Mouse (Mus musculus) embryonic stem cell, embryonic (primary cell): ENCODE results near the gene Lrrc51.

Experiments
- CTCF ChIA-PET, 4 experiments: fragments of 300-600 bp in 2 of 4; fragments of 350-600 bp in 2 of 4; sonication (Branson Sonifier 250); formaldehyde crosslinking; loops; one replicate each; lab custom pipeline; 2022; ENCODE audit warnings: inconsistent platforms in 2 of 4; lab: Charles Lee
- POLR2A ChIA-PET, 4 experiments: fragments of 300-600 bp in 2 of 4; fragments of 350-600 bp in 2 of 4; sonication (Branson Sonifier 250); formaldehyde crosslinking; loops; one replicate each; lab custom pipeline; 2022; ENCODE audit warnings: antibody characterized with exemption in 4 of 4, inconsistent platforms in 1 of 4; lab: Charles Lee

Gene Lrrc51

GRCm38 (mm10) chr7:101933751-101934240, at the start of gene Lrrc51, which contains the start of gene Numa1:
Gene Lrrc51 (minus strand): TSS chr7:101933895.
Gene Numa1 (plus strand): TSS chr7:101934111.
- CTCF ChIA-PET, result no interaction called here
- POLR2A ChIA-PET, result interaction anchor here in 2 of 4 experiments (0.6 to 1.5 kb wide), 9 partner anchors 11 to 1072 kb away, joined by 3 to 5 read pairs (median 3); partner anchors contain the start of genes Rnf121 (in 1 of the 2), Xndc1 (in 1 of the 2) and Xntrpc (in 1 of the 2)

GRCm38 (mm10) chr7:101982735-101983134, 49.0 kb upstream of the Lrrc51 start:
- CTCF ChIA-PET, result interaction anchor here in 2 of 4 experiments (0.6 to 4.8 kb wide), 4 partner anchors 16 to 65 kb away, joined by 3 to 28 read pairs (median 6); no protein-coding TSS in a partner anchor
- POLR2A ChIA-PET, result interaction anchor here in 2 of 4 experiments (0.9 to 1.2 kb wide), 5 partner anchors 12 to 98 kb away, joined by 3 read pairs; no protein-coding TSS in a partner anchor

DNA sequence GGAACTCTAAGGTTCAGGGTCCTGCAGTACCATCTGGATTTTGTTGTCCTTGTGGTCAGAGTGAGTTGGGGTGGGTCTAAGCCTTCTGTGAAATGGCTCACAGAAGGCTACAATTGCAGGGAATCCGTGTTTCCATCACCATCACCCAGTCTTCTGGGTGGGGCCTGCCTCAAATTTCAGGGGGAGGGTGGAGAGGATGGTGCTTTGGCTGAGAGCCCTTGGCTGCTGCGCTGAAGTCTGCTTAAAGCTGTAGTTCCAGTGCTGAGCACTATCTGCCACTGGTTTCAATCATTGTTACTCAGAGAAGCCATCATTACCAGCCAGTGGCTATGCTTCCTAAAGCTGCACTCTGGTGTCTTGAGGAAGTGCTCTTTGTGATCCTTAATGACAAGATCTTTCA, 40.8 kb upstream of the Lrrc51 start:
- CTCF ChIA-PET, result interaction anchor here in 1 of 4 experiments (1.6 kb wide), 1 partner anchor 24 kb away, joined by 4 read pairs; no protein-coding TSS in a partner anchor

GRCm38 (mm10) chr7:101973730-101974129, 40.0 kb upstream of the Lrrc51 start:
- POLR2A ChIA-PET, result interaction anchor here in 2 of 4 experiments (0.6 to 1.1 kb wide), 5 partner anchors 9 to 73 kb away, joined by 3 to 5 read pairs (median 4); no protein-coding TSS in a partner anchor

More for the DNA sequence above, 40.8 kb upstream of the Lrrc51 start:
- POLR2A ChIA-PET, result interaction anchor here in 2 of 4 experiments (0.8 to 1.7 kb wide), 4 partner anchors 9 to 22 kb away, joined by 3 to 4 read pairs (median 4); no protein-coding TSS in a partner anchor

DNA sequence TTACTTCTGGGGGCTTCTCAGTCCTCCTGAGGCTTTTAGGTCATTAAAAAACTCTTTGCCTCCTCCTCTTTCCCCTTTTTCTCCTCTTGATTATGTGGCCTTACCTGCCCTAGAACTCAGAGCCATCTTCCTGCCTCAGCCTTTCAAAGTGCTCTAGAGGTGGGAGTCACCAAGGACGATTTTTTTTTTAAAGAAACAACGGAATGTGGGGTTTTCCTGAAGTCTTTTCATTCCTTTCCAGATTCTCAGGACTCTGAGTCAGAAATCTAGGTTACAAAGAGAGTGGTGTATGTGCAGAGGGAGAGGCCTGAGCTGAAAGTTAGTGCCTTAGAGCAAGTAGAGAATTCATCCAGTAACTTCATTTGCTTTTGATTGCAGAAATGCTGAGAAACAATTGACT, 38.0 kb upstream of the Lrrc51 start:
- POLR2A ChIA-PET, result interaction anchor here in 2 of 4 experiments (0.6 to 1.3 kb wide), 4 partner anchors 12 to 473 kb away, joined by 3 read pairs; partner anchors contain the start of gene Phox2a (in 1 of the 2)
- CTCF ChIA-PET, result interaction anchor here in 1 of 4 experiments (0.7 kb wide), 1 partner anchor 468 kb away, joined by 3 read pairs; no protein-coding TSS in a partner anchor

More at GRCm38 (mm10) chr7:101973730-101974129, 40.0 kb upstream of the Lrrc51 start:
- CTCF ChIA-PET, result interaction anchor here in 1 of 4 experiments (1.6 kb wide), 1 partner anchor 25 kb away, joined by 4 read pairs; no protein-coding TSS in a partner anchor

DNA sequence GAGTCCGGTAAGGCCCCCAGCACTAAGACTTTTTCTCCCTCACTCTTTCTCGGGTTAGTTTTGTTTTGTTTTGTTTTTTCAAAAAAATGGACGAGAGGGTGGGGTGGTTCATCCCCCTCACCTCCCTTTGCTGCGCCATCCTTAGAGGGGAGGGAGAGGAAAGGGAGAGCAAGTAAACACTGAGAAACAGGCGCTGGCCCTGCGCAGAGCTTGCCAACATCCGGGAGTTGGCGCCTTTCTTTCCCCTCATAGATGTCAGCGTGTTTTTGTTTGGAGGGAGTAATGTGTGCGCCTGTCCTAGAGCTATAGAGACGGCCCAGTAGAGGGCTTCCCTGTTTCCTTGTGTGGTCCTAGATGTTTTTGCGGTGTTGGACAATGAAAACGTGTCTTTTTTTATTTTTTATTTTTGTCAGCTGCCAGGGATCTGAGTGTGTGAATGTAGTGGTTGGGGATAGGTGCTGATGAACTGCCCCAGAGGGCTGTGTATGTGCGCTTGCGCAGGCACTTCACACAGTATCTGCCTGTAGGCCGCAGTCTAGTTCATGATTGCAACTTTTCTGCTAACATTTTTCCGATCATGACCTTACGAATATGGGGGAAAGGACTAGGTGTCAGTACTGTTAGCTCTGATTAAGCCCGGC, 37.2 kb upstream of the Lrrc51 start:
- CTCF ChIA-PET, result interaction anchor here in 3 of 4 experiments (0.6 to 1.5 kb wide), 3 partner anchors 28 to 119 kb away, joined by 3 to 5 read pairs (median 4); no protein-coding TSS in a partner anchor
- POLR2A ChIA-PET, result interaction anchor here in 3 of 4 experiments (0.6 to 2.8 kb wide), 18 partner anchors 10 to 967 kb away, joined by 3 to 9 read pairs (median 3); partner anchors contain the start of genes Clpb (in 1 of the 3), Phox2a (in 1 of the 3), Rnf121 (in 1 of the 3) and Xndc1 (in 1 of the 3)

DNA sequence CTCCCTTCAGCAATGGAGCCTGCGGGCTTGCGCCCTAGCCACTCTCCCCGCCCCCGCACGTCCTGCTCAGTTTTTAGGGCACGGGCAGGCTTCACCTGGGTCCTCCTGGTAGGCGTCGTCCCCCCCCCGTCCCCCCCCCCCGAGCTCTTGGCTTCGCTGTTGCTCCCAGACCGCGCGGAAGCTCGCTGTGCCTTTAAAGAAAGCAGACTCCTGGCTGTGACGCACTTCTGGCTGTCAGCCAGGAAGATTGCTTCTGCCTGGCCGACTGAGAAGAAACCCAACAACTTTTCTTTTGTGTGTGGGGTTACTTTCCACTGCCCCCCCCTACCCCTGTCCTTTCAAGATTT, 36.7 kb upstream of the Lrrc51 start:
- ChIA-PET POLR2A (interaction anchor here in 3 of 4 experiments (0.6 to 2.8 kb wide), 27 partner anchors 9 to 967 kb away, joined by 3 to 9 read pairs (median 3); partner anchors contain the start of genes Clpb (in 1 of the 3), Phox2a (in 1 of the 3), Rnf121 (in 1 of the 3) and Xndc1 (in 1 of the 3)), CTCF (interaction anchor here in 3 of 4 experiments (0.6 to 1.5 kb wide), 6 partner anchors 28 to 304 kb away, joined by 3 to 5 read pairs (median 4); no protein-coding TSS in a partner anchor)

DNA sequence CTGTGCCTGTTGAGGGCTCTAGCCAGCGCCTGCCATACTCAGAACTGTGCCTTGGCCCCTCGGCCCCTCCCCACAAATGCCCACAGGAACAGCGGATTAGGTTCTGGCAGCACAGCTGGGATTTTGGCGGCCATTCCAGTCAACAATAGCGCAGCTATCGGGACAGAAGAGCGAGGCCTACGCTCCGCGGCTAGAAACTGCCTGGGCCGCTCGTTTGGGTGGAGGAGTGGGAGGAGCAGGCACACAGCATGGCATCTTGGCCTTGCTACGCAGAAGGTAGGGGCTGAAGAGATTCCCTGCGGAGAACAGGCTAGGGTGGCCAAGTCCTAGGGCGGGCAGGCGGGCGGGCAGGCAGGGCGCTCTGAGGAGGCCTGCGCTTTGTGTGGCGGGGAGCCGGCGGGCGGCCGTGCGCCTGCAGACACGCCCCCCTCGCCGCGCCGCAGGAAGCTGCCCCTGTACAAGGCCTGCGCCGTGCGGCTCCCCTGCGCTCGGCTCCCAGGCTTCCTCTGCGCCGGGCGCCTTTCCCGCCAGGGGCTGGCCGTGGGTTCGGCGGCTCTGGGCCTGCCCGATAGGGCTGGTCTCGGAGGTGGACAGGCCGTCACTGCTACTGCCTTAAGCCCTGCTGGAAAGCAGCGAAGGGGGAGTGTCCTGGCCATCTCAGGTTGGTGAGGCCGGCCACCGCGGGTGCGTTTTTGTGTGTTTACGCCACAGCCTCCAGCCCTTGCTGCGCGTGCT, 36.2 kb upstream of the Lrrc51 start:
- ChIA-PET CTCF (interaction anchor here in 3 of 4 experiments (0.6 to 1.5 kb wide), 6 partner anchors 29 to 303 kb away, joined by 3 to 5 read pairs (median 4); no protein-coding TSS in a partner anchor), POLR2A (interaction anchor here in 3 of 4 experiments (0.5 to 2.8 kb wide), 26 partner anchors 9 to 966 kb away, joined by 3 to 9 read pairs (median 4); partner anchors contain the start of genes Clpb (in 1 of the 3), Rnf121 (in 1 of the 3), Xndc1 (in 1 of the 3) and Xntrpc (in 1 of the 3))

DNA sequence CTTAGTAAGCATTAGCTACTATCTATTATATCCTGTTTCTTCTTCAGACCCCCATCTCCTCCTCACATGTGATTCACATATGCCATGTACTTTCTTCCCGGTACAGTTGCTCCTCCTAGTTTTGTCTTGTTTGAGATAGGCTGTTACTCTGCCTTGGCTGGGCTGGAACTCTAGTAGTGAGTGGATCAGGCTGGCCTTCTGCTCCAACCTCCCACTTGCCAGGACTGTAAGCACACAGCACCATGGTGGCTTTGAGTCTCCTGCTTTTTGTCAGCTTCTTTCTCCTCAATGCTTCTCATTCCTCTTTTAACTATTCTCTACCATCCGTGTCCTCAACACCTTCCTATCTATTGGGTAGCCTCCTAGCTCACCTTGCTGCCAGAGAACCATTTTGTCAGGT, 35.1 kb upstream of the Lrrc51 start:
- ChIA-PET CTCF (interaction anchor here in 1 of 4 experiments (0.9 to 1.5 kb wide), 3 partner anchors 30 to 151 kb away, joined by 3 to 6 read pairs (median 3); partner anchors contain the start of gene Phox2a), POLR2A (interaction anchor here in 3 of 4 experiments (0.6 to 2.8 kb wide), 14 partner anchors 8 to 139 kb away, joined by 3 to 9 read pairs (median 4); no protein-coding TSS in a partner anchor)

DNA sequence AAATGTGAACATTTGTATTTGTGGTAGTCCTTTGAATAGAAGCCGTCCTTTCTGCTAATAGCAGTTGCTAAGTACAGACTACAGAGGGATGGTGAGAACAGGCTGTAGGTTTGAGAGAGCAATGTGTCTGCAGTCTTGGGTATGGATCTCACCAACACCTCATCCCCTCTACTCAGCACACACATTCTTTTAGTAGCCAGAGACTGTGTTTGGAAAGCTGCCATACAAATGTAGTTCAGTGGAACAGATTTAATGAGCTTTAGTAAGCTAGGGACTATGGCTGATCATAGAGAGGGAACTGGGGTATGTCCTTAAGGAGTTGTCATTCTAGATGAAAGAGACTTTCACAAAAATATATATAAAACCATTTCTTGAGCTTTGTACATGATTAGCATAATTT, 33.6 kb upstream of the Lrrc51 start:
- ChIA-PET POLR2A (interaction anchor here in 1 of 4 experiments (2.2 kb wide), 1 partner anchor 41 kb away, joined by 4 read pairs; no protein-coding TSS in a partner anchor), CTCF (no interaction called here)

DNA sequence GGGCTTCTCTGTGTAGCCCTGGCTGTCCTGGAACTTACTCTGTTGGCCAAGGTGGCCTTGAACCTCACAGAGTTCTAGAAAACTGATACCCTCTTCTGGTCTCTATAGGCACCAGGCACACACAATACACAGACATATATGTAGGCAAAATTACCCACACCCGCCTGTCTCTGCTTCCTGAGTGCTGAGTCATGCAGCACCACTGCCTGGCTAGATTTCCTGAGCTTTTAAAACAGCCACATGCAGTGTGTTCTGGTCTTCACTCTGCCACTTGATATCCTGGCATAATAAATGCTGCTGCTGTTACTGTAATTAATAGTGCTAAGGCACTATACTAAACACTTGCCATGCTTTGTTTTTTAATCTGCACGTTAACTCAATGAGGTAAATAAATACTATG, 31.9 kb upstream of the Lrrc51 start:
- CTCF ChIA-PET, result interaction anchor here in 1 of 4 experiments (0.6 to 0.7 kb wide), 2 partner anchors 11 to 15 kb away, joined by 3 to 4 read pairs; no protein-coding TSS in a partner anchor
- POLR2A ChIA-PET, result interaction anchor here (0.6 to 1.3 kb wide), 12 partner anchors 8 to 602 kb away, joined by 3 to 9 read pairs (median 4); partner anchors contain the start of genes Rnf121 (in 1 of the 4), Xndc1 (in 1 of the 4) and Xntrpc (in 1 of the 4)

DNA sequence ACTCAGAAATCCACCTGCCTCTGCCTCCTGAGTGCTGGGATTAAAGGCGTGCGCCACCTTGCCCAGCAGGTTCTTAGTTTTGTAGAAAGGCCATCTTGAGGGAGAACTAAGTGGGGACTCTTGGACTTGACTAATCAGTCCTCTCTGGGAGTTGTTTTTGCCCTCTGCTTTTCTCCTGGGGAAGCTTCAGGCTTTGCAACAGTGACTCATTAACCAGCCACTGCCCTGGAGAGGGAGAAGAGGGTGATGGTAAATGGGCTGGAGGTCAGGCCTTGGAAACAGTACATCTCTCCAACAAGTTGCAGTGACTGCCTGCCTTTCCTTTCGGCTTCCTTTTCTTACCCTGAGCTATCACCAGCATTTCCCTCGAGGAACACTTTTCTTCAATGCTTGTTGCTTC, 30.9 kb upstream of the Lrrc51 start:
- POLR2A ChIA-PET, result interaction anchor here in 1 of 4 experiments (0.7 to 1.2 kb wide), 3 partner anchors 9 to 100 kb away, joined by 3 to 7 read pairs (median 4); partner anchors contain the start of genes Rnf121, Xndc1 and Xntrpc
- CTCF ChIA-PET, result no interaction called here

DNA sequence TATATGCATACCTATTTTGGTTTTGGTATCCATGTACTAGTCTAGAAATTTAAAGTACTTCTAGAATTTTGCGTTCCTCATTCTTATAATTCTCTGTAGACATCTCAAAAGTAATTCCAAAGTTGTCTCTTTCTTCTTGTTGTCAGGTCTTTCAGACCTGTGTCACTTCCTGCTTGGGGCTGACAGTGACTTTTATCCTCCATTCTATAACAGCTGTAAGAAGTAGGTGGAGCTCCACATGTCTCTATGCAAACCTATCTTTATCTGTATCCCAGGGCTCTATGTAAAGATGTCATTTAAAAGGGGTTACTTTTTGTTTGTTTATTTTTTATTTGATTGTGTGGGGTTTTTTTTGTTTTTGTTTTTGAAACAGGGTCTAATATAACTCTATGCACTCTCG, 29.9 kb upstream of the Lrrc51 start:
- ChIA-PET CTCF (no interaction called here), POLR2A (no interaction called here)

DNA sequence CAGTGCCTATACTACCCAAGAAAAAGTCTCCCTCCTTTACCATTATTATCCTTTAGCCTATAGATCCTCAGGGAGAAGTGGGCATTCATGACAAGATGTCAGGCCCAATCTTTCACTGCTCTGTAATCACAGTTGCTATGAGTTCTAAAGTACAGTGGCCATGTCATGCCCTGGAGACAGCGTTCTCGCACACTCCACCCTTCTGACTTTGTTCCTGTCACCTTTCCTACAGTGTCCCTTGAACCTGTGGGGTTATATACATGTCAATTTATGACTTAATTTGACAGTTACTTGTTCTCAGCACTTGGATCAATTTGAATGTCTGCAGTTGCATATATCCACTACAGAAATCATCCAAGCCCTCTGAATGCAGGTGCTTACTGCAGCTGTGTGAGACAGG, 29.1 kb upstream of the Lrrc51 start:
- ChIA-PET CTCF (interaction anchor here in 1 of 4 experiments (0.6 kb wide), 1 partner anchor 9 kb away, joined by 7 read pairs; no protein-coding TSS in a partner anchor), POLR2A (interaction anchor here in 1 of 4 experiments (1.2 kb wide), 1 partner anchor 36 kb away, joined by 4 read pairs; no protein-coding TSS in a partner anchor)

- ChIA-PET CTCF (interaction anchor here in 3 of 4 experiments (0.6 to 1.1 kb wide), 5 partner anchors 11 to 385 kb away, joined by 3 to 5 read pairs (median 4); no protein-coding TSS in a partner anchor), POLR2A (interaction anchor here in 1 of 4 experiments (0.5 to 2.5 kb wide), 2 partner anchors 13 to 51 kb away, joined by 4 to 9 read pairs; no protein-coding TSS in a partner anchor)
Measured at GRCm38 (mm10) chr7:101956911-101957310, 23.2 kb upstream of the Lrrc51 start.

DNA sequence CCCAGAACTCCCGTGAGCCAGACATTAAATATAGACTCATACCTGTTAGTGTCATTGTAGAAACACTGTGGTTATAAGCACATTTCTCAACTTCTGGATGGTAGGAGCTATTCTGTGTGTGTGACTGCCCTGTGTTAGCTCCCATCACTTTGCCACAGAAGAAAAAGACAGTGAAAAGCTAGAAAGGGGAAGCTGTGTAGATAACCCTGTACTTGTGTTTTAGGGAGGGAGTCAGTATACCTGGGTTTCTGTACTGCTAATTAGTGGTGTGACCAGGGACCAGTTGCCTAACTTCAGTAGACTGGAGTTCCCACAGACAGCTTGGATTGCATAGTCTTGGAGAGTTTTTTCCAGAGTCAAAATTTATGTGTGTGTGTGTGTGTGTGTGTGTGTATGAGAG, 22.8 kb upstream of the Lrrc51 start:
- POLR2A ChIA-PET, result interaction anchor here in 1 of 4 experiments (0.5 to 2.5 kb wide), 3 partner anchors 13 to 51 kb away, joined by 3 to 9 read pairs (median 4); no protein-coding TSS in a partner anchor
- CTCF ChIA-PET, result interaction anchor here in 3 of 4 experiments (0.6 to 1.1 kb wide), 4 partner anchors 12 to 159 kb away, joined by 3 to 5 read pairs (median 4); no protein-coding TSS in a partner anchor
